Mouse (Mus musculus) ES-E14 (cell line): ENCODE data around the gene Gpc2. TPM values are rescaled to one million over a fixed set of nuclear protein-coding genes. Genes with fewer than 3 reads are reported as not detected.

Experiments
- DNase-seq: peaks from one replicate; pipeline ENCODE4 v3.0.0-alpha.2; 2013; ENCODE audit warnings: low read depth, low spot score
- H3K27ac ChIP-seq: 2 replicates; pipeline ENCODE4 v1.5.1; 2012; ENCODE audit warnings: low read depth, mild to moderate bottlenecking, low read length, moderate library complexity, mixed read lengths; ENCODE audit not compliant: poor library complexity, insufficient read depth, severe bottlenecking
- H3K36me3 ChIP-seq: 2 replicates; pipeline ENCODE4 v1.6.1; 2012; ENCODE audit warnings: mild to moderate bottlenecking, low read length, moderate library complexity, mixed read lengths; ENCODE audit not compliant: control insufficient read depth, poor library complexity, insufficient read depth, severe bottlenecking
- H3K4me1 ChIP-seq, 2 experiments: fragments of 150-350 bp in 1 of 2; sonication (generic) in 1 of 2; 2 replicates each; pipeline ENCODE4 v1.6.1; 2012; ENCODE audit warnings: low read length in 2 of 2, mild to moderate bottlenecking in 1 of 2, mixed read lengths in 1 of 2; ENCODE audit not compliant: control insufficient read depth in 2 of 2, insufficient read depth in 2 of 2, poor library complexity in 1 of 2
- H3K4me3 ChIP-seq, 2 experiments: fragments of 150-350 bp in 1 of 2; sonication (generic) in 1 of 2; 2 replicates each; pipeline ENCODE4 v1.5.1; 2012; ENCODE audit warnings: low read length in 2 of 2, low read depth in 1 of 2, mild to moderate bottlenecking in 1 of 2, mixed read lengths in 1 of 2; ENCODE audit not compliant: insufficient read depth in 1 of 2, poor library complexity in 1 of 2, severe bottlenecking in 1 of 2
- H3K9ac ChIP-seq: 2 replicates; pipeline ENCODE4 v1.6.1; 2012; ENCODE audit warnings: low read depth, mild to moderate bottlenecking, low read length, mixed read lengths; ENCODE audit not compliant: poor library complexity, insufficient read depth, severe bottlenecking
- H3K9me3 ChIP-seq: fragments of 150-350 bp; sonication (generic); 2 replicates; pipeline ENCODE4 v1.6.1; 2012; ENCODE audit warnings: low read depth, mild to moderate bottlenecking, low read length; ENCODE audit not compliant: control insufficient read depth, insufficient read depth
- CHD2 ChIP-seq: IDR thresholded peaks from 2 replicates; pipeline ENCODE4 v1.6.1; 2014; ENCODE audit warnings: mild to moderate bottlenecking, low read depth, low read length, inconsistent platforms
- HCFC1 ChIP-seq: IDR thresholded peaks from 2 replicates; pipeline ENCODE4 v1.6.1; 2012; ENCODE audit warnings: low read length, inconsistent platforms, borderline replicate concordance; ENCODE audit not compliant: insufficient read depth
- MAFK ChIP-seq: IDR thresholded peaks from 2 replicates; pipeline ENCODE4 v1.6.1; 2014; ENCODE audit warnings: mild to moderate bottlenecking, low read depth, low read length, inconsistent platforms; ENCODE audit not compliant: insufficient read depth
- ZC3H11A ChIP-seq: IDR thresholded peaks from 2 replicates; pipeline ENCODE4 v1.6.1; 2012; ENCODE audit warnings: low read depth, mild to moderate bottlenecking, inconsistent platforms, low read length, borderline replicate concordance
- ZNF384 ChIP-seq: IDR thresholded peaks from 2 replicates; pipeline ENCODE4 v1.6.1; 2012; ENCODE audit warnings: low read depth, low read length, inconsistent platforms
- in situ Hi-C, 2 experiments: fragments of 600-800 bp; cut with MboI; formaldehyde crosslinking; loops; one replicate each; pipeline ENCODE4 v1.15.1; 2025; ENCODE audit warnings: low sequenced_read_pairs in 2 of 2, inconsistent platforms in 1 of 2; ENCODE audit not compliant: unreplicated experiment in 2 of 2
- total RNA-seq: library from RNA; depleted of rRNA; stranded (reverse); fragments of 300-350 nt; gene quantifications from 2 replicates; pipeline ENCODE4 v1.2.3, GENCODE M21; 2012

Gpc2 gene
- total RNA-seq, 1 experiment, result 14.9 TPM

GRCm38 (mm10) chr5:138233778-138234177 is 46.0 kb downstream of the Gpc2 start:
- Histone ChIP-seq H3K9me3 (no peaks in the 10 kb centered on the region), H3K36me3 (no peaks in the 10 kb centered on the region), H3K27ac (no peak overlapping the region), H3K9ac (no peak overlapping the region), H3K4me3 (no peak overlapping the region), H3K4me1 (no peaks in the 10 kb centered on the region)
- in situ Hi-C loops, result no loop called here
- TF ChIP-seq MAFK (no peak), HCFC1 (no peak), CHD2 (no peak), ZNF384 (no peak), ZC3H11A (no peak)
- no peak for DNase-seq

- in situ Hi-C loops, result no loop called here
- Histone ChIP-seq H3K9ac (no peak overlapping the region), H3K4me3 (no peak overlapping the region), H3K36me3 (no peaks in the 10 kb centered on the region), H3K4me1 (no peaks in the 10 kb centered on the region), H3K27ac (no peak overlapping the region), H3K9me3 (no peaks in the 10 kb centered on the region)
- DNase-seq, result no peak
- TF ChIP-seq MAFK, result no peak
These were observed 50.3 kb downstream of the Gpc2 start for GRCm38 (mm10) chr5:138229511-138229910.

GRCm38 (mm10) chr5:138228026-138228425 is 51.8 kb downstream of the Gpc2 start:
- DNase-seq, result peak; percentile 60
- Histone ChIP-seq H3K9ac (no peak overlapping the region), H3K27ac (no peak overlapping the region), H3K9me3 (no peaks in the 10 kb centered on the region), H3K36me3 (no peaks in the 10 kb centered on the region), H3K4me3 (no peak overlapping the region), H3K4me1 (no peaks in the 10 kb centered on the region)
- in situ Hi-C loops, result no loop called here
- TF ChIP-seq MAFK, result no peak
- TF ChIP-seq CHD2, result no peak
- no peak for TF ChIP-seq ZC3H11A
- no peak for TF ChIP-seq HCFC1
- TF ChIP-seq ZNF384, result no peak

GRCm38 (mm10) chr5:138227367-138227766 is 52.4 kb downstream of the Gpc2 start:
- Histone ChIP-seq H3K36me3 (no peaks in the 10 kb centered on the region), H3K9ac (no peak overlapping the region), H3K27ac (no peak overlapping the region), H3K4me1 (no peaks in the 10 kb centered on the region), H3K9me3 (no peaks in the 10 kb centered on the region), H3K4me3 (no peak overlapping the region)
- DNase-seq, result no peak
- TF ChIP-seq ZC3H11A, result no peak
- TF ChIP-seq ZNF384, result no peak
- TF ChIP-seq HCFC1, result no peak
- no peak for TF ChIP-seq CHD2
- TF ChIP-seq MAFK, result no peak
- in situ Hi-C loops, result no loop called here

GRCm38 (mm10) chr5:138226491-138226890 is 53.3 kb downstream of the Gpc2 start:
- DNase-seq, result no peak
- Histone ChIP-seq H3K9me3 (no peaks in the 10 kb centered on the region), H3K4me3 (no peak overlapping the region), H3K4me1 (no peaks in the 10 kb centered on the region), H3K27ac (no peak overlapping the region), H3K9ac (no peak overlapping the region), H3K36me3 (no peaks in the 10 kb centered on the region)
- in situ Hi-C loops, result no loop called here
- no peak for TF ChIP-seq HCFC1
- TF ChIP-seq ZC3H11A, result no peak
- TF ChIP-seq CHD2, result no peak
- TF ChIP-seq MAFK, result no peak
- no peak for TF ChIP-seq ZNF384
